In genomic region chr9:70097542-70097941, GRCm38 (mm10) we compare ENCODE assay signal across 31 mouse cellular contexts. TPM values are rescaled to one million over a fixed set of nuclear protein-coding genes. Genes with fewer than 3 reads are reported as not detected.
"Had no signal": no experiment of that assay in that cellular context is flagged by ENCODE, and none has a peak within 500 bp of the region (broad histone marks: within the 10 kb centered on the region; RNA-seq: fewer than 3 reads in every experiment).

No protein-coding gene starts in this region.

- H3K4me3 ChIP-seq: embryonic facial prominence, embryonic 10.5 days; embryonic facial prominence, embryonic 12.5 days; embryonic facial prominence, embryonic 13.5 days; embryonic facial prominence, embryonic 15.5 days; erythroblast, embryonic 14.5 days; forebrain, embryonic 10.5 days; forebrain, embryonic 12.5 days; forebrain, embryonic 13.5 days; forebrain, embryonic 15.5 days; gastrocnemius, adult 2 months; heart, adult 2 months; heart, embryonic 10.5 days had no signal

- ATAC-seq: forebrain, embryonic 13.5 days; forebrain, embryonic 14.5 days; forebrain, embryonic 15.5 days; forebrain, embryonic 16.5 days; forebrain, postnatal 0 days had no signal

- H3K27ac ChIP-seq: embryonic facial prominence, embryonic 10.5 days; embryonic facial prominence, embryonic 12.5 days; embryonic facial prominence, embryonic 13.5 days; embryonic facial prominence, embryonic 15.5 days; forebrain, embryonic 10.5 days; forebrain, embryonic 12.5 days; forebrain, embryonic 13.5 days; forebrain, embryonic 15.5 days; gastrocnemius, adult 2 months; heart, adult 2 months; heart, embryonic 10.5 days had no signal

- H3K9ac ChIP-seq: embryonic facial prominence, embryonic 12.5 days; embryonic facial prominence, embryonic 13.5 days; embryonic facial prominence, embryonic 15.5 days; forebrain, embryonic 12.5 days; forebrain, embryonic 13.5 days; forebrain, embryonic 15.5 days; forebrain, postnatal 0 days had no signal

- H3K36me3 ChIP-seq: embryonic facial prominence, embryonic 10.5 days; embryonic facial prominence, embryonic 12.5 days; embryonic facial prominence, embryonic 13.5 days; embryonic facial prominence, embryonic 15.5 days; forebrain, embryonic 10.5 days; forebrain, embryonic 12.5 days; forebrain, embryonic 15.5 days had no signal

- H3K27me3 ChIP-seq: embryonic facial prominence, embryonic 12.5 days; embryonic facial prominence, embryonic 13.5 days; embryonic facial prominence, embryonic 15.5 days; forebrain, embryonic 12.5 days; forebrain, embryonic 13.5 days; forebrain, embryonic 15.5 days had no signal

- H3K4me1 ChIP-seq: embryonic facial prominence, embryonic 10.5 days; embryonic facial prominence, embryonic 12.5 days; forebrain, embryonic 10.5 days; forebrain, embryonic 12.5 days; forebrain, embryonic 13.5 days; forebrain, embryonic 15.5 days; heart, embryonic 10.5 days had no signal

- DNase-seq: cerebellum, postnatal 10 days; cerebellum, postnatal 14 days; cerebellum, postnatal 25 days; cerebellum, postnatal 36 days; embryo, embryonic 11 days; forebrain, postnatal 0 days; gastrocnemius, adult 2 months; gastrocnemius, postnatal 10 days; gastrocnemius, postnatal 14 days; gastrocnemius, postnatal 25 days; gastrocnemius, postnatal 36 days; heart, adult 11 months; heart, adult 18-20 months; heart, adult 2 months had no signal

- H3K9me3 ChIP-seq: embryonic facial prominence, embryonic 10.5 days; embryonic facial prominence, embryonic 13.5 days; embryonic facial prominence, embryonic 15.5 days; forebrain, embryonic 10.5 days; forebrain, embryonic 12.5 days; forebrain, embryonic 13.5 days; forebrain, embryonic 15.5 days; heart, embryonic 10.5 days had no signal

- H3K4me2 ChIP-seq: embryonic facial prominence, embryonic 12.5 days; embryonic facial prominence, embryonic 13.5 days; embryonic facial prominence, embryonic 15.5 days; forebrain, embryonic 12.5 days; forebrain, embryonic 13.5 days; forebrain, embryonic 15.5 days had no signal

RNA-seq across cellular contexts. Expression of gene Fam81a, which starts 44.8 kb away (rescaled TPM):
- polyA plus RNA-seq: erythroblast, embryonic 14.5 days had no signal

RNA-seq across cellular contexts. Expression of gene Gcnt3, which starts 59.7 kb away (rescaled TPM):
- polyA plus RNA-seq: cortical plate, adult 2 months; embryonic facial prominence, embryonic 10.5 days; embryonic facial prominence, embryonic 11.5 days; embryonic facial prominence, embryonic 12.5 days; erythroblast, embryonic 14.5 days; forebrain, embryonic 10.5 days; forebrain, embryonic 11.5 days; forebrain, embryonic 12.5 days; forebrain, embryonic 13.5 days; forebrain, embryonic 14.5 days; forebrain, embryonic 15.5 days; forebrain, embryonic 16.5 days; forebrain, postnatal 0 days; frontal cortex, adult 2 months; gonadal fat pad, adult 2 months; heart, adult 2 months; heart, embryonic 10.5 days had no signal
